Mouse (Mus musculus) cerebellum, adult 11-12 months (tissue): ENCODE results near the gene Gm45717.

Experiments
- DNase-seq: peaks from one replicate; pipeline ENCODE4 v3.0.0; 2022

The Gm45717 gene

DNA sequence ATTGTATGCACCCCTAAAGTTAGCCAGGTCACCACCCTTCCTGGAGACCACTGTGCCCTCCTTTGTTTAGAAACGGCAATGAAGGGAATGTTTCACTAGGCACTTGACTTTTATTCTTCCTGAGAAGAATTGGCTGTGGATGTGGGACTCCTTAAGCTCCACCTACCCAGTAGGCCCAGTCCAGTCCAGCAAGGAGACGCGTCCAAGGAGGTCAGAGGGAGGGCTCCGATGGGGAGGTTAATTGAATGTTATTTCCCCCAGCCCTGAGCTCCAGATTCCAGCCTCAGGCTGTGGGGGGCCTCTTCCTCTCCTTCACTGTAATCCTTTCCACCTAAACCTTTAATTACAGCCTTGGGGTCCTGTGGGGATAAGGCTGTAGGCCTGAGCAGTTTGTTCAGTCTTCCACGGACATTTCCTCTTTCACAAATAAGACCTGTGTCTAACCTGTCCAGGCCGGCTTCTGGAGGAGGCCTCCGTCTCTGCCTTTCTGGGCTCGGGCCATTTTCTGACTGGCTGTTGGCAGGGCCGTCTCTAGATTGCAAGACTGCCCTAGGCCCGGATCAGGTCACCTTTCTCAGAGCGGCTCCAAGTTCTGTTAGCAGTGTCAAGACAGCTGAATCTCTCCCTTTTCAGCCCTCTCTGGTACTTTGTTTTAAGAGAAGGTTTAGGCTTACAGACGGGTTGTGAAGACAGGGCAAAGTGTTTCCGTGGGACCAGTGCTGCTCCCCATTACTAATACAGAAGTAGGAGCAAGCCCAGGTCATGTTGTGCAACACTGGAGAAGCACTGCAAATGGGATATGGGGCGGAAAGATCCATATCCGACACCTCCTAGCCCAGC lies 53.5 kb downstream of the Gm45717 start:
- no peak for DNase-seq

DNA sequence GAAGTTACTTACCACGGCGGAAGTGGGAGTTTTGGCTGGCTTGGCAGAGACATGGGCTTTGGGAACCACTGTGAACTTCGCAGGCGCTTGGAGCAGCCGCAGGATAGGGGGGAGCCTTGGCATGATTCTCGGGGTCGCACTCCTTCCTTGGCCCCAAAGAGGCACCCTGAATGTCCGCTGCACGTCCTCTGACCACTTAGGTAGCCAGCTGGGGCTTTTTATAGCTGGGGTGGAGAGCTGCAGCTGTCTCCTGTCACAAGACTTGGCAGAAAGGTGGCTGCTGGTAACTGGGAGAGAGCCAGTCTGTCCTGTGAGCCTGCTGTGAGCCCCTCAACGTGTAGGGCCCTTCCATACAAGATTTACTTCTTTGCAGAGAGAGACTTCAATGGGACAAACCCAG lies 55.5 kb downstream of the Gm45717 start, which contains the start of gene Cox8b:
Gene Cox8b, minus strand, starts transcription at position 227 of the 400 bp plus-strand sequence.
- no peak for DNase-seq
